Mouse (Mus musculus) E14TG2a.4 (cell line): ENCODE measurements around the gene Krtap4-1.

Source experiments
- CTCF ChIP-seq: conservative IDR thresholded peaks from 2 replicates; pipeline ENCODE4 v1.5.1; 2014; ENCODE audit warnings: low read length
- NANOG ChIP-seq: IDR thresholded peaks from 2 replicates; pipeline ENCODE4 v1.6.1; 2014; ENCODE audit warnings: borderline replicate concordance, low read length, mixed read lengths

DNA sequence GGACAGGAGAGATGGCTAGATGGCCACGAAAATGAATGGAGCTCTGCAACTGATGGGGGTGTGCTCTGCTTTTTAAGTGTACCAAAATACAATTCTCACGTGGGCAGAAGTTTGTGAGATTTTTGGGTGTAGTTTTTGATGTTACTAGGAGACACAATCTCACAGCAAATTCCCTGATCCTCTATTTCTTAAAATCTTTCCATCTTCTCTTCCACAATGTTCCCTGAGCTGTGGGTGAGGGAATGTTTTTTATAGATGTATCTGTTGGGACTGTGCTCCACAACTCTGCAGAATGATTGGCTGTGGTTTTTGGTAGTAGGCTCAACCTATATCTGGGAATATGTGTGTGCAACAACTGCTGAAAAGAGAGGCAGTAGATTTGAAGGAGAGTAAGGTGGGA lies 5.3 kb upstream of the Krtap4-1 start:
- TF ChIP-seq CTCF (no peak), NANOG (no peak)
